Mouse (Mus musculus) adrenal gland, postnatal 4 days (tissue): Measurements from ENCODE around the gene Atg14. TPM values are rescaled to one million over a fixed set of nuclear protein-coding genes. Genes with fewer than 3 reads are reported as not detected.

Source experiments
- DNase-seq, 2 experiments: peaks; one replicate each; pipeline ENCODE4 v3.0.0; 2021 to 2022; ENCODE audit warnings: low spot score in 2 of 2, mixed read lengths in 2 of 2
- total RNA-seq, 2 experiments: library from RNA; stranded (reverse); gene quantifications; 2 replicates each; pipeline ENCODE4 v1.2.3; 2021

The Atg14 gene
- total RNA-seq, 2 experiments from 2014 or later = 20.9 to 24.9 TPM

DNA sequence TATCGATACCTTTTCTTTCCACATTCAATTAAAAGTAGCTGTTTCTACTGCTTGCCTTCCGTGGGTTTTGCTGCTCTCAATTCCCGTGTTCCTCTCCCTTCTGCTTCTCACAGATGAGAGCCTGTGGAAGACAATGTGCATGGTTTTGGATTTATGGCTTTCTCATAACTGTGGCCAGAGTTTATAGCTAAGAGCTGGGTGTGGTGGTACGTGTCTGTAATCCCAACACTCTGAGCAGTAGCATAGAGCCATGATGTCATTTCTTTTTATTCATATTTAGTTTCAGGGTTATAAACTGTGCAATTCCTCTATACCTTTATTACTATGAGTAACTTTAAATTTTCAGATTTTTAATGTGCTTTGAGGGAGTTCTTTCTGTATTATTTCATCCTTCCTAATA is 60.2 kb downstream of the Atg14 start:
- DNase-seq = no peak

DNA sequence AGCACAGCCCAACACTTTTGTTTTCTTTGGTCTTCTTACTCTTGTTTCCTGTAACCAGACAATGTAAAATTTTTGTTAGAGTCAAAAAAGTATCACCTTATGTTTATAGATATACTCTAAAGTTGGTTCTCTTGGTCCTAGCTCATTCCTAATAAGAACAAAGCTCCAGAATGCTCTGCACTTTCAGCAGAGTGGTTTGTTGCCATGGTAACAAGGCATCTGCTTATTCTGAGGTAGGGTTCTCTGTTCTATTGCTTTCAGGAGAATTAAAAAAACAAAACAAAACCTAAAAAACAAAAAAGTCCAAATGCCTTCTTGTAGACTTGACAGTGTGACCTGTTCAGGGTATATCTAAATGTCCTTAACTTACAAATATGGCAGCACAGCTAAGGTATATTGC is 62.4 kb downstream of the Atg14 start:
- DNase-seq = no peak

DNA sequence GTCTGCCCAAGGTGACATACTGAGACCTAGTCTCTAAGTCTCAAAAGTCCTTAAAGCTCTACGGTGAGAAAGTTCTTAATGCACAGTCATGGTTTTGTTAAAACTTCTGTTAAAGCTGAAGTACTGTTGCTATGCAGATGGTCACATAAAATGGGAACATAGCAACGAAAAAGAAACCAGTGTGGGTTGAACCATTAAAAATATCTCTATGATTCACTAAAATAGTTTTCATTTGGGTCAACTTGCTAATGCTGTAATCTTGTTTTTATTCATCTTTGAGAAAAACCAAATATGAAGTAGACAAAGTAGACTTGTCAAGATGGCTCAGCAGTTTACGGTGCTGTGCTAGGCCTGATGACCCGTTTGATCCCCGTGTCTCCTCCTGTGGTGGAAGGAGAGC is 63.8 kb downstream of the Atg14 start:
- DNase-seq = no peak

DNA sequence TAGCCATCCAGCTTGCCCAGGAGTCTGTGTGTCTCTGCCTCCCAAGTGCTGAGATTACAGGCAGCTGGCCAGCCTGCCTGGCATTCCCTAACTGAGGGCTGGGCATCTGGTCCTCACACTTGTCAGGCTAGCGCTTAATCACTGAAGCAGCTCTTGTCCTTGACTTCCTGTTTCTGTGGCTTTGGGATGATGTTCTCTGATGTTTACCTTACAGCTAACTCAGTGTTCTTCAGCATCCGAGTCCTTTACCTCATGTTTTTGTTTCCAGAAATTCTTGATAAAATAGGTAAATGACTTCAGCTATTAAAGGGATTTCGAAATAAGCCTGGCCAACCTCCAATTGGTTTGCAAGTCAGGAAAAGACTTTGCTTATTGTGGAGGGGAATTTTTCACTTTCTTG is 66.4 kb downstream of the Atg14 start:
- no peak for DNase-seq

DNA sequence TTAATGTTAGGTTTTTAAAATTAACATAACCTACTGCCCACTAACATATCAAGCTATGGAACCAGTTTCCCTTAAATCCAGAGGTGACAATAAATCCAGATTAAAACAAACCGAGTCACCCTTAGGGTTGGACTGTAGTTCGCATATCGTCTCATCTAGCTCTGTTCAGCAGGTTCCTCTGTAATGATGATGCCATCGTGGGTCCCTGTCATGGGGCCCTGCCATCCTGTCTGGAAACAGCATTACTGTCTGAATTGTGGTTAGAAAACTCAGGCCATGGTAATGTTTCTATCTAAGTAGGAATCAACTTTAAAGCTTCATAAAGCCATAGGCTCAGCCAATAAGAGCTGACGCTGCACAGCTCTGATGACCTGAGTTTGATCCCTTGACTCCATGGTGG is 71.8 kb downstream of the Atg14 start:
- no peak for DNase-seq

DNA sequence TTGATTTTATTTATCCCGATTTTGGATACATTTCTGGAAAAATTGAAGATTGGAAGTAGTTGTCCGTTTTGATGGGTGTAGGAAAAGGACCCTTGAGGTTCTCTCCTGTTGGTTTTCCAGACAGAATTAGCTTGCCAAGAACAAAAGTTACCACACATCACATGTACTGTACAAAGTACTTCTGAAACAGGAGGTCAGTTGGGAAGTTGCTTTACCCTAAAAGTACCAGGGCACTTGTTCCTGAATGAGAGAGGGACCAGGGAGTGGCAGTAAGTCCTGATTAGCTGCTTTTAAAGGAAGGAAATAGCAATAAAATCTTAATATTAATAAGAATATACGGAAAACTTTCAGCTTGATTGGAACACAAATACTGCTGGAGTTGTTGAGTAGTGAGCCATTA is 73.3 kb downstream of the Atg14 start:
- no peak for DNase-seq

DNA sequence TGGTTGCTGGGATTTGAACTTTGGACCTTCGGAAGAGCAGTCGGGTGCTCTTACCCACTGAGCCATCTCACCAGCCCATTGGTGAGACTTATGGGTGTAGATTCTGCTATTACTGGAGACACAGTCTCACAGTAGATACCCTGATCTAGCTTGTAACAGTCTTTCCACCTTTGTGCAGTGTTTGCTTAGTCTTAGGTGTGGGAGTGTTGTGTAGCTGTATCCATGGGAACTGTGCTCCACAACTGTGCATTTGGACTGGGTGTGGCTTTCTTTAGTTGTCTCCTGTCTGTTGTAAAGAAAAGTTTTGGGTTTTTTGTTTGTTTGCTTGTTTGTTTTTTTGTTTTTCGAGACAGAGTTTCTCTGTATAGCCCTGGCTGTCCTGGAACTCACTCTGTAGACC is 74.5 kb downstream of the Atg14 start:
- DNase-seq = no peak

DNA sequence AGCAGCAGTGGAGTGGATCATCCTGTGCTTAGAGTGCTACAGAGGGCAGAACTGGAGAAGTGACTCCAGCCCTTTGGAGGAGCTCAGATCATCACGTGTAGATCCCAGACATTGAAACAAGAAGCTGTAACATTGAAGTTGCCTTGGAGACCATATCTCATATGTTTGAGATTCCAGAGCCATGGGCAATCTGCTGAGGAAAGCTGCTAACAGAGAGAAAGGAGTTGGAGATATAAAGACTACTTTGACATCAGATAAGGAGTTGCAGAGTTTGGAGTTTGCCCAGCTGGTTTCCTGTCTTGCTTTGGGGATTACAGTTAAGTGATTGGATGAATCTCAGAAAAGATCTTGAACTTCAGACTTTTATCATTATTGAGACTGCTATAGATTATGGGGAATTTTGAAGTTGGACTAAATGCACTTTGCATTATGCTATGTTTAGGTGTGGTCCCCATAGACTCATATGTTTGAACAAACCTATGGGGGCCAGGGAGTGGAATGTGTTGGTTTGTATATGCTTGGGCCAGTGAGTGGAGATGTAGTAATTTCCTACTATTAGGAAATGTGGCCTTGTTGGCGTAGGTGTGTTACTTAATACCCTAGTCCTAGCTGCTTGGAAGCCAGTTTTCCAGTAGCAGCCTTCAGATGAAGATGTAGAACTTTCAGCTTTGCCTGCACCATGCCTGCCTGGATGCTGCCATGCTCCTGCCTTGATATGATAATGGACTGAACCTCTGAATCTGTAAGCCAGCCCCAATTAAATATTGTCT is 76.7 kb downstream of the Atg14 start:
- DNase-seq = no peak

Other genes starting within 250 kb of the Atg14 start
- gene Lgals3, start 202.9 kb downstream of the Atg14 start, total RNA-seq = 10 to 100 TPM in 1 of 2 experiments, 1 to 10 TPM in 1; 5.9 to 11.8 TPM
- 10 to 100 TPM; 20.6 to 26.8 TPM for gene Dlgap5, start 152.2 kb downstream of the Atg14 start, total RNA-seq
- 10 to 100 TPM; 30.0 to 30.6 TPM for gene Fbxo34, start 120.2 kb downstream of the Atg14 start, total RNA-seq
- 10 to 100 TPM; 86.4 to 89.8 TPM for gene Ktn1, start 77.8 kb upstream of the Atg14 start, total RNA-seq